Mouse (Mus musculus) T-cell, adult 2 months (primary cell): ENCODE data around the gene Wdfy1.
A peak's percentile ranks its signal among the peaks of the same experiment; 100 is the strongest.

Source experiments
- DNase-seq: peaks from one replicate; pipeline ENCODE4 v3.0.0; 2022; ENCODE audit warnings: low spot score

Gene Wdfy1

GRCm38 (mm10) chr1:79761106-79761916 lies 14.6 kb downstream of the Wdfy1 start:
- DNase-seq = peak; percentile 77

GRCm38 (mm10) chr1:79760656-79761055 lies 15.3 kb downstream of the Wdfy1 start:
- DNase-seq = no peak

- DNase-seq = no peak
These were observed 16.4 kb downstream of the Wdfy1 start for GRCm38 (mm10) chr1:79759436-79759972.

- no peak for DNase-seq
These were observed 16.9 kb downstream of the Wdfy1 start for GRCm38 (mm10) chr1:79759006-79759405.

- no peak for DNase-seq
These were observed 18.3 kb downstream of the Wdfy1 start for GRCm38 (mm10) chr1:79757597-79757996.

- DNase-seq = no peak
These were observed 18.8 kb downstream of the Wdfy1 start for GRCm38 (mm10) chr1:79757161-79757560.

- no peak for DNase-seq
These were observed 19.5 kb downstream of the Wdfy1 start for GRCm38 (mm10) chr1:79756417-79756816.

GRCm38 (mm10) chr1:79755376-79755775 lies 20.6 kb downstream of the Wdfy1 start:
- no peak for DNase-seq

GRCm38 (mm10) chr1:79754936-79755335 lies 21.0 kb downstream of the Wdfy1 start:
- DNase-seq = no peak

- DNase-seq = no peak
These were observed 22.5 kb downstream of the Wdfy1 start for GRCm38 (mm10) chr1:79753456-79753855.

- no peak for DNase-seq
These were observed 23.1 kb downstream of the Wdfy1 start for GRCm38 (mm10) chr1:79752714-79753340.

- peak; percentile 52 for DNase-seq
These were observed 23.8 kb downstream of the Wdfy1 start for GRCm38 (mm10) chr1:79752015-79752695.

- peak; percentile 61 for DNase-seq
These were observed 24.8 kb downstream of the Wdfy1 start for GRCm38 (mm10) chr1:79751186-79751585.

- no peak for DNase-seq
These were observed 29.9 kb downstream of the Wdfy1 start for GRCm38 (mm10) chr1:79746056-79746455.

- no peak for DNase-seq
These were observed 32.6 kb downstream of the Wdfy1 start for GRCm38 (mm10) chr1:79743385-79743784.

- no peak for DNase-seq
These were observed 33.0 kb downstream of the Wdfy1 start for GRCm38 (mm10) chr1:79742949-79743348.

- DNase-seq = no peak
These were observed 34.9 kb downstream of the Wdfy1 start for GRCm38 (mm10) chr1:79741002-79741401.

GRCm38 (mm10) chr1:79739726-79740125 lies 36.2 kb downstream of the Wdfy1 start:
- no peak for DNase-seq

- no peak for DNase-seq
These were observed 39.5 kb downstream of the Wdfy1 start for GRCm38 (mm10) chr1:79736408-79736807.

GRCm38 (mm10) chr1:79734794-79735193 lies 41.1 kb downstream of the Wdfy1 start:
- no peak for DNase-seq

- DNase-seq = no peak
These were observed 61.6 kb downstream of the Wdfy1 start for GRCm38 (mm10) chr1:79714152-79714923.

- DNase-seq = no peak
These were observed 62.9 kb downstream of the Wdfy1 start for GRCm38 (mm10) chr1:79713081-79713480.
